Mouse (Mus musculus): Measurements from ENCODE around the gene Sptbn4.

Gene Sptbn4

GRCm38 (mm10) chr7:27354783-27355182, 92.7 kb downstream of the Sptbn4 start:
- no peak for DNase-seq (ENCODE audit: low spot score in 2 of 2)

- DNase-seq (ENCODE audit: low spot score in 2 of 2), result no peak
Measured at GRCm38 (mm10) chr7:27354144-27354543, 93.3 kb downstream of the Sptbn4 start.

- DNase-seq (ENCODE audit: low spot score in 2 of 2), result no peak
Measured at GRCm38 (mm10) chr7:27345444-27345843, 102.0 kb downstream of the Sptbn4 start.

- no peak for DNase-seq (ENCODE audit: low spot score in 2 of 2)
Measured at GRCm38 (mm10) chr7:27342595-27342994, 104.9 kb downstream of the Sptbn4 start.

GRCm38 (mm10) chr7:27339519-27339918, 108.0 kb downstream of the Sptbn4 start:
- DNase-seq (ENCODE audit: low spot score in 2 of 2), result peak; percentile 66 to 73

- peak; percentile 60 to 62 for DNase-seq (ENCODE audit: low spot score in 2 of 2)
Measured at GRCm38 (mm10) chr7:27339114-27339513, 108.4 kb downstream of the Sptbn4 start.

- no peak for DNase-seq (ENCODE audit: low spot score in 2 of 2)
Measured at GRCm38 (mm10) chr7:27337175-27337853, 110.2 kb downstream of the Sptbn4 start, which contains the start of gene Ltbp4. Gene Ltbp4, minus strand, starts transcription at chr7:27337692.

GRCm38 (mm10) chr7:27335928-27336823, 111.3 kb downstream of the Sptbn4 start:
- DNase-seq (ENCODE audit: low spot score in 2 of 2), result peak; percentile 93 to 95

GRCm38 (mm10) chr7:27335011-27335720, 112.3 kb downstream of the Sptbn4 start:
- DNase-seq (ENCODE audit: low spot score in 2 of 2), result no peak

GRCm38 (mm10) chr7:27334405-27334911, 113.0 kb downstream of the Sptbn4 start:
- DNase-seq (ENCODE audit: low spot score in 2 of 2), result no peak

GRCm38 (mm10) chr7:27333316-27333941, 114.1 kb downstream of the Sptbn4 start:
- DNase-seq (ENCODE audit: low spot score in 2 of 2), result no peak

GRCm38 (mm10) chr7:27332353-27333199, 114.9 kb downstream of the Sptbn4 start:
- peak; percentile 78 to 81 for DNase-seq (ENCODE audit: low spot score in 2 of 2)

- no peak for DNase-seq (ENCODE audit: low spot score in 2 of 2)
Measured at GRCm38 (mm10) chr7:27331854-27332253, 115.6 kb downstream of the Sptbn4 start.

- peak in 1 of 2 experiments; percentile 47 for DNase-seq (ENCODE audit: low spot score in 2 of 2)
Measured at GRCm38 (mm10) chr7:27331541-27331851, 116.0 kb downstream of the Sptbn4 start.

GRCm38 (mm10) chr7:27330709-27331540, 116.6 kb downstream of the Sptbn4 start:
- peak in 1 of 2 experiments; percentile 63 for DNase-seq (ENCODE audit: low spot score in 2 of 2)

- DNase-seq (ENCODE audit: low spot score in 2 of 2), result no peak
Measured at GRCm38 (mm10) chr7:27329981-27330380, 117.5 kb downstream of the Sptbn4 start.

- DNase-seq (ENCODE audit: low spot score in 2 of 2), result peak; percentile 71 to 81
Measured at GRCm38 (mm10) chr7:27329326-27329947, 118.0 kb downstream of the Sptbn4 start.

GRCm38 (mm10) chr7:27328648-27329047, 118.8 kb downstream of the Sptbn4 start:
- no peak for DNase-seq (ENCODE audit: low spot score in 2 of 2)

GRCm38 (mm10) chr7:27328161-27328560, 119.3 kb downstream of the Sptbn4 start:
- no peak for DNase-seq (ENCODE audit: low spot score in 2 of 2)
